Mouse (Mus musculus): ENCODE data around the gene Crat. TPM values are rescaled to one million over a fixed set of nuclear protein-coding genes. Genes with fewer than 3 reads are reported as not detected.

The Crat gene
- 27.3 and 30.7 TPM in 2 replicates for polyA plus RNA-seq (2012; rRNA removed)

DNA sequence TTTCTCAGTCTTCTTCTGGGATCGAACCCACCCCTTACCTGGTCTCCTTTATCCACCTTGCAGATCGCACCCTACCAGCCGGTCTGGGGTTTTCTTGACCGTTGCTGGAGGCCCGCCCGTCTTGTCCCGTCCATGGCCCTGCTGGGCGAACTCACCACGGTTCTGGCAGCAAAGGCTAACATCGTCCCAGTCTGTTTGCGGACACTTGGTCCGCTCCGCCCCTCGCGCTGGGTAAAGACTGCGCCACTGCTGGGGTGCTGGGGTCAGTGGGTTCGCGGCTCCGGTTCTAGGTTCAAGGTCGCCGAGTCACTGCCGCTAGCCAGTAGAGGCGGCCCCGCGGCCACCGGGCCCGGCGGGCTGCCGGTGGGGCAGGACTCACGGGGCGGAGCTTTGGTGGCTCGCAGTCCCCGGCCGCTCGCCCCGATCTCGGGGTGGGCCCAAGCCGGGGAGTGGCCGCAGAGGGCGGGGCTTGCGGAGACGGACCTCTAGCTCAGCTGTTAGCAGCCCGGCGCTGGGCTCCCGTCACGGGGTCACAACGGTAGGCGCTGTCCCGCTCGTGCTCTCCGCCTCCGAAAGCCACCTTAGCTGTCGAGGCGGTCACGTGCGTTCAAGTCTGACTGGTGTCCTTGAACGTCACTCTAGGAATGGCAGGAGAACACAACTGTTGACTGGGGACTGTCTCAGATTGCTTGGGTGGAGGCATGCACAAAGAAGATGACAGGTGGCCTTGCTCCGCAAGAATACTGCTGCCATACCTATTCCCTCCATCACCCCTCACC is at the start of gene Crat:
Gene Crat (minus strand): TSS at position 657 of the 779 bp plus-strand sequence.

GRCm38 (mm10) chr2:30415936-30416648 is 479 bp upstream of the Crat start, which contains the start of gene Ptpa:
TSS of gene Ptpa (plus strand) at chr2:30416039.

GRCm38 (mm10) chr2:30392114-30392576 is 23.5 kb downstream of the Crat start, which contains the start of gene Dolpp1:
TSS of gene Dolpp1 (plus strand) at chr2:30392254.

DNA sequence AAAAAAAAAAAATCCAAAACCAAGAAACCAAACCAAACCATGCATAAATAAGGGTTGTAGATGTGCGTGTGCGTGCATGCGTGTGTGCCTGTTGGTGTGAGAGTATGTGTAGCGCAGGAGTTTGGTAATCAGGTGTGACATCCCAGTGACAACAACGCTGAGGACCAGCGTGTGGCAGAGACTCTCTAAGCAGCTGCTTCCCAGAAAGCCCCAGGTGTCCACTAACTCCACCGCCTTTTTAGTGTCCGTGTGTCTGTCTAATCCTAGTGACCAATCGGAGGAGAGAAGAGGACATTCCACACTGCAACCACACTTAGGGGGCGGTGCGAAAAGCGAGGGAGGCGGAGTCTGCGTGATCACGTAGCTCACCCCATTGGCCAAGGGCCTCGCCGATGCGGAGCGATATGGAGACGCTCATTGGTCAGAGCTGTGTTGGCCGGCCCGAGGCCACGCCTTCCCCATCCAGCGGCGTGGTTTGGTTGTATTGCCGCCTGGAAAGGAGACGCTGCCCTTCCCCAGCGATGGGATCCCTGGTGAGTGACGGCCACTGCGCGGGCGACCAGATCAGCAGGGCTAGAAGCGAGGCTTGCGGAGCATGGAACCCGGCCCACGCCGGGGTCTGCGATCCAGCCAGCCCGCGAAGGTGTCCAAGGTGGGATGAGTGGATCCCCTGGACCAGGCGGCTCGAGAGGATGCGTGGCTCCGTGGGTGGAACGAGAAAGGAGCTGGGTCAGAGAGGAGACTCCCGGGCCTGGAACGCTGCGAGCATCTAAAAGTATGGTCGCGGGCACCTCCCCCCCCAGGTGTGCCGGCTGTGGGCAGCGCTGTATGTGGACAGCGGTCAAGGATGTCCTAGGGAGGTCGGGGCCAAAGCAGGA is 51.6 kb downstream of the Crat start, which contains the start of gene Miga2:
Gene Miga2 (plus strand): TSS at position 461 of the 878 bp plus-strand sequence.

GRCm38 (mm10) chr2:30358533-30359531 is 56.8 kb downstream of the Crat start, which contains the start of gene Sh3glb2:
TSS of gene Sh3glb2 (minus strand) at chr2:30359337.

Other genes with a start within 250 kb of the Crat start
- 32.1 and 36.9 TPM in 2 replicates for gene Endog, start 244.3 kb downstream of the Crat start, polyA plus RNA-seq (2012; rRNA removed)
- 14.3 and 15.6 TPM in 2 replicates for gene Spout1, start 237.4 kb downstream of the Crat start, polyA plus RNA-seq (2012; rRNA removed)
- 57.7 and 63.7 TPM in 2 replicates for gene Kyat1, start 210.0 kb downstream of the Crat start, polyA plus RNA-seq (2012; rRNA removed)
- 4.5 and 4.6 TPM in 2 replicates for gene Lrrc8a, start 178.1 kb downstream of the Crat start, polyA plus RNA-seq (2012; rRNA removed)
- 2.3 and 2.4 TPM in 2 replicates for gene Gm28035, start 175.2 kb downstream of the Crat start, polyA plus RNA-seq (2012; rRNA removed)
- gene Phyhd1, start 149.6 kb downstream of the Crat start, polyA plus RNA-seq (2012; rRNA removed), result 54.6 and 54.7 TPM in 2 replicates
- gene Gm28038, start 134.8 kb downstream of the Crat start, polyA plus RNA-seq (2012; rRNA removed), result not detected in 2 replicates
- 6.3 and 6.7 TPM in 2 replicates for gene Dolk, start 129.5 kb downstream of the Crat start, polyA plus RNA-seq (2012; rRNA removed)
- gene Nup188, start 129.4 kb downstream of the Crat start, polyA plus RNA-seq (2012; rRNA removed), result 8.1 and 9.4 TPM in 2 replicates
- 18.8 and 21.4 TPM in 2 replicates for gene Sh3glb2, start 56.5 kb downstream of the Crat start, polyA plus RNA-seq (2012; rRNA removed)
- gene Miga2, start 51.6 kb downstream of the Crat start, polyA plus RNA-seq (2012; rRNA removed), result 5.9 and 7.3 TPM in 2 replicates
- 12.5 and 13.9 TPM in 2 replicates for gene Dolpp1, start 23.6 kb downstream of the Crat start, polyA plus RNA-seq (2012; rRNA removed)
- gene Ptpa, start 226 bp upstream of the Crat start, polyA plus RNA-seq (2012; rRNA removed), result 44.6 and 49.8 TPM in 2 replicates
- gene Ier5l, start 58.4 kb upstream of the Crat start, polyA plus RNA-seq (2012; rRNA removed), result 1.0 and 1.2 TPM in 2 replicates
- gene Cstad, start 179.2 kb upstream of the Crat start, polyA plus RNA-seq (2012; rRNA removed), result 0.06 and 0.18 TPM in 2 replicates

Data from liver, embryonic 18 days (tissue).